Comparison of ENCODE assay signal across 8 mouse cellular contexts in genomic region chrX:142681056-142681615, GRCm38 (mm10). TPM values are rescaled to one million over a fixed set of nuclear protein-coding genes. Genes with fewer than 3 reads are reported as not detected.
DNase-seq lines count a peak whose midpoint lies in the region; ATAC-seq and TF ChIP-seq lines count a peak whose summit lies in the region.

TSS of gene Tmem164 (plus strand) at chrX:142681406.

- H3K36me3 ChIP-seq in C2C12 (ENCODE audit: control insufficient read depth, insufficient read depth): no peaks in the 10 kb centered on the region
- no peaks in the 10 kb centered on the region for H3K36me3 ChIP-seq in heart, embryonic 12.5 days
- H3K36me3 ChIP-seq in kidney, postnatal 0 days (ENCODE audit: insufficient read depth, low read length): no peaks in the 10 kb centered on the region
- H3K36me3 ChIP-seq in liver, embryonic 12.5 days: peaks cover 19% of the 10 kb centered on the region
- H3K36me3 ChIP-seq in stomach, embryonic 15.5 days: no peaks in the 10 kb centered on the region

- no peak for TF ChIP-seq CTCF in C2C12 (IDR thresholded peaks at IDR 0.05; ENCODE audit: control insufficient read depth, insufficient read depth, insufficient read length)
- no peak for TF ChIP-seq CTCF in kidney, postnatal 0 days (IDR thresholded peaks at IDR 0.05; ENCODE audit: low read depth)

- H3ac ChIP-seq in C2C12 (ENCODE audit: control insufficient read depth, insufficient read length, low read depth): peak within 1 kb of the TSS; percentile 85

- peaks cover 41% of the 10 kb centered on the region for H3K79me2 ChIP-seq in C2C12 (ENCODE audit: control insufficient read depth, insufficient read depth)

- peak within 1 kb of the TSS; percentile 38 for H3K4me3 ChIP-seq in C2C12 (ENCODE audit: insufficient read depth, poor library complexity, severe bottlenecking)
- peak within 1 kb of the TSS; percentile 72 for H3K4me3 ChIP-seq in heart, embryonic 12.5 days
- H3K4me3 ChIP-seq in kidney, postnatal 0 days (replicated peaks; ENCODE audit: low read depth, low read length): peak within 1 kb of the TSS; percentile 55
- H3K4me3 ChIP-seq in liver, embryonic 12.5 days: peak within 1 kb of the TSS; percentile 70
- H3K4me3 ChIP-seq in stomach, embryonic 15.5 days (replicated peaks): peak within 1 kb of the TSS; percentile 57

- peak within 1 kb of the TSS; percentile 86 for H3K4me2 ChIP-seq in heart, embryonic 12.5 days
- peak within 1 kb of the TSS; percentile 69 for H3K4me2 ChIP-seq in kidney, postnatal 0 days (ENCODE audit: low read length)
- peak within 1 kb of the TSS; percentile 90 for H3K4me2 ChIP-seq in liver, embryonic 12.5 days
- peak within 1 kb of the TSS; percentile 68 for H3K4me2 ChIP-seq in stomach, embryonic 15.5 days

- peak within 1 kb of the TSS; percentile 81 for H3K9ac ChIP-seq in heart, embryonic 12.5 days
- H3K9ac ChIP-seq in kidney, postnatal 0 days (ENCODE audit: low read depth, low read length): peak within 1 kb of the TSS; percentile 74
- peak within 1 kb of the TSS; percentile 79 for H3K9ac ChIP-seq in liver, embryonic 12.5 days
- peak within 1 kb of the TSS; percentile 29; the same call in 1 of the 2 replicates for H3K9ac ChIP-seq in stomach, embryonic 15.5 days

- H3K27me3 ChIP-seq in C2C12 (ENCODE audit: control insufficient read depth, insufficient read depth, insufficient read length): no peaks in the 10 kb centered on the region
- H3K27me3 ChIP-seq in heart, embryonic 12.5 days (replicated peaks): 0 out of 2 replicates have a peak, but pooled peaks cover 8% of the 10 kb centered on the region
- no peaks in the 10 kb centered on the region for H3K27me3 ChIP-seq in kidney, postnatal 0 days (ENCODE audit: insufficient read depth, low read length)
- peaks cover 15% of the 10 kb centered on the region for H3K27me3 ChIP-seq in liver, embryonic 12.5 days (replicated peaks)
- no peaks in the 10 kb centered on the region for H3K27me3 ChIP-seq in stomach, embryonic 15.5 days (replicated peaks)

- peak; percentile 86 for DNase-seq in brain, adult 2 months (ENCODE audit: low read depth, low spot score)
- peak; percentile 92 for DNase-seq in kidney, postnatal 0 days (ENCODE audit: low spot score)
- DNase-seq in natural killer cell, adult 2 months (ENCODE audit: low spot score in 2 of 2): peak; percentile 55 to 58

- peaks cover 31% of the 10 kb centered on the region for H3K4me1 ChIP-seq in heart, embryonic 12.5 days (replicated peaks)
- H3K4me1 ChIP-seq in kidney, postnatal 0 days (replicated peaks; ENCODE audit: insufficient read depth, low read length): no peaks in the 10 kb centered on the region
- H3K4me1 ChIP-seq in liver, embryonic 12.5 days: peaks cover 73% of the 10 kb centered on the region
- H3K4me1 ChIP-seq in stomach, embryonic 15.5 days: no peaks in the 10 kb centered on the region; the same call in 1 of the 2 replicates

- H3K79me3 ChIP-seq in C2C12 (ENCODE audit: low read depth): peaks cover 5% of the 10 kb centered on the region

- H3K9me3 ChIP-seq in heart, embryonic 12.5 days (replicated peaks): no peaks in the 10 kb centered on the region
- H3K9me3 ChIP-seq in kidney, postnatal 0 days (replicated peaks; ENCODE audit: low read length): no peaks in the 10 kb centered on the region
- H3K9me3 ChIP-seq in liver, embryonic 12.5 days (replicated peaks): no peaks in the 10 kb centered on the region
- H3K9me3 ChIP-seq in stomach, embryonic 15.5 days: no peaks in the 10 kb centered on the region

- peak within 1 kb of the TSS; percentile 96 for H3K27ac ChIP-seq in heart, embryonic 12.5 days (ENCODE audit: poor library complexity, severe bottlenecking)
- H3K27ac ChIP-seq in kidney, postnatal 0 days: peak within 1 kb of the TSS; percentile 93
- peak within 1 kb of the TSS; percentile 89 for H3K27ac ChIP-seq in liver, embryonic 12.5 days
- peak within 1 kb of the TSS; percentile 96 for H3K27ac ChIP-seq in stomach, embryonic 15.5 days

- 6% methylated on average over 26 of the region's 38 CpGs for WGBS in heart, embryonic 12.5 days
- WGBS in kidney, postnatal 0 days: 21% methylated on average over 27 of the region's 38 CpGs
- WGBS in liver, embryonic 12.5 days (ENCODE audit: insufficient replicate concordance): 5% methylated on average over 15 of the region's 38 CpGs
- WGBS in stomach, embryonic 15.5 days: 11% methylated on average over 24 of the region's 38 CpGs

- ATAC-seq in erythroid progenitor cell, adult 5-6 weeks (replicated peaks; ENCODE audit: low FRiP score, poor library complexity, severe bottlenecking): peak; percentile 85
- peak; percentile 87 for ATAC-seq in heart, embryonic 12.5 days (ENCODE audit: insufficient number of reproducible peaks, low FRiP score)
- peak; percentile 91 for ATAC-seq in kidney, postnatal 0 days (replicated peaks; ENCODE audit: low FRiP score, low read depth)
- ATAC-seq in liver, embryonic 12.5 days: peak; percentile 84
- peak; percentile 86 for ATAC-seq in stomach, embryonic 15.5 days (ENCODE audit: insufficient read depth, low FRiP score, low read depth)

TF ChIP-seq in C2C12, 6 proteins besides CTCF, POLR2A, EP300 and RAD21:
- TF ChIP-seq MYOG (IDR thresholded peaks at IDR 0.05; ENCODE audit: control insufficient read depth, extremely low read depth, insufficient read length) (no peak), FOSL1 (IDR thresholded peaks at IDR 0.05; ENCODE audit: insufficient read depth, low read length, poor library complexity, severe bottlenecking) (no peak), MAX (IDR thresholded peaks at IDR 0.05) (no peak), USF1 (IDR thresholded peaks at IDR 0.05; ENCODE audit: low read depth) (no peak), MYOD1 (IDR thresholded peaks at IDR 0.05; ENCODE audit: control insufficient read depth, insufficient read length, low read depth) (no peak), CEBPB (IDR thresholded peaks at IDR 0.05; ENCODE audit: low read depth) (no peak)

RNA-seq across cellular contexts. Expression of gene Tmem164, which starts in this region (rescaled TPM):
- 14.2 TPM for polyA plus RNA-seq in C2C12 (2012; fragmentation: generic; extraction: Trizol)
- total RNA-seq in erythroid progenitor cell, adult 5-6 weeks (2015; ENCODE audit: low replicate concordance): 7.1 and 13.7 TPM in 2 replicates
- total RNA-seq in erythroid progenitor cell, adult 5-6 weeks (2017; ENCODE audit: low replicate concordance): 4.4 and 14.6 TPM in 2 replicates
- polyA plus RNA-seq in heart, embryonic 12.5 days (2016; fragmentation: Nextera tagmentation; extraction: Ambion mirVana): 73.7 and 75.2 TPM in 2 replicates
- polyA plus RNA-seq in kidney, postnatal 0 days (2015; fragmentation: Nextera tagmentation; extraction: Ambion mirVana): 33.0 and 36.3 TPM in 2 replicates
- 40.1 and 41.8 TPM in 2 replicates for polyA plus RNA-seq in liver, embryonic 12.5 days (2016; fragmentation: Nextera tagmentation; extraction: Ambion mirVana)
- polyA plus RNA-seq in stomach, embryonic 15.5 days (2015; fragmentation: Nextera tagmentation; extraction: Ambion mirVana): 52.2 and 58.2 TPM in 2 replicates

Comparison
In these comparisons a context has a peak if more than half of its experiments do, and no peak if none do; other contexts are left out.
1. Peak in every context shown above with its lines: DNase-seq, ATAC-seq, H3K4me3 ChIP-seq and H3K27ac ChIP-seq.
2. H3K9ac ChIP-seq: peak in every context shown above with its lines; median percentile 81 in heart, embryonic 12.5 days; 79 in liver, embryonic 12.5 days; 74 in kidney, postnatal 0 days; 29 in stomach, embryonic 15.5 days.